Mouse (Mus musculus) spleen, adult 2 months (tissue): ENCODE measurements around the gene Ltf.

Experiments
- CTCF ChIP-seq: fragments of 200-500 bp; IDR thresholded peaks from 2 replicates; pipeline ENCODE4 v1.5.1; 2011; ENCODE audit warnings: mild to moderate bottlenecking, inconsistent platforms; ENCODE audit not compliant: insufficient read depth, insufficient read length, insufficient replicate concordance; ENCODE audit errors: extremely low read depth
- POLR2A ChIP-seq: fragments of 200-500 bp; IDR thresholded peaks from 2 replicates; pipeline ENCODE4 v1.6.1; 2011; ENCODE audit warnings: low read depth, low read length, inconsistent platforms

GRCm38 (mm10) chr9:111086995-111087606 is 68.0 kb downstream of the Ltf start:
- TF ChIP-seq POLR2A, result no peak
- no peak for TF ChIP-seq CTCF
